Mouse (Mus musculus) neutrophil, adult 83 days (primary cell): ENCODE measurements around the gene Olfr1303. TPM values are rescaled to one million over a fixed set of nuclear protein-coding genes. Genes with fewer than 3 reads are reported as not detected.

Experiments
- total RNA-seq, 2 experiments: library from RNA; stranded (reverse); gene quantifications; one replicate each; pipeline ENCODE4 v1.2.4; 2023

Olfr1303 gene
- total RNA-seq = not detected

GRCm38 (mm10) chr2:111820240-111820639 lies at the start of gene Olfr1303:
Olfr1303 (minus strand) TSS chr2:111820340.

GRCm38 (mm10) chr2:111777129-111777528 lies 43.0 kb downstream of the Olfr1303 start, which contains the start of gene Olfr1302:
Olfr1302 (plus strand) TSS chr2:111777429.

Other genes starting within 250 kb of the Olfr1303 start
- not detected for gene Olfr1297, start 193.8 kb downstream of the Olfr1303 start, total RNA-seq
- not detected for gene Olfr1298, start 171.1 kb downstream of the Olfr1303 start, total RNA-seq
- not detected for gene Olfr1299, start 158.9 kb downstream of the Olfr1303 start, total RNA-seq
- not detected for gene Olfr1301, start 69.3 kb downstream of the Olfr1303 start, total RNA-seq
- gene Olfr1302, start 42.9 kb downstream of the Olfr1303 start, total RNA-seq = not detected
- not detected for gene Olfr1305, start 56.8 kb upstream of the Olfr1303 start, total RNA-seq
- gene Olfr1306, start 95.9 kb upstream of the Olfr1303 start, total RNA-seq = not detected
- under 1 TPM; 0.04 to 0.11 TPM for gene Olfr1307, start 129.1 kb upstream of the Olfr1303 start, total RNA-seq
- gene Olfr1308, start 144.6 kb upstream of the Olfr1303 start, total RNA-seq = not detected
- not detected for gene Olfr1309, start 169.9 kb upstream of the Olfr1303 start, total RNA-seq
- not detected for gene Olfr1310, start 192.4 kb upstream of the Olfr1303 start, total RNA-seq
- gene Olfr1311, start 204.1 kb upstream of the Olfr1303 start, total RNA-seq = not detected
- gene Olfr1312, start 229.9 kb upstream of the Olfr1303 start, total RNA-seq = not detected